Mouse (Mus musculus) stomach, postnatal 0 days (tissue): ENCODE measurements around the gene Spata2. TPM values are rescaled to one million over a fixed set of nuclear protein-coding genes. Genes with fewer than 3 reads are reported as not detected.

Source experiments
- ATAC-seq: fragments of 200-750 bp; cut with Nextera tagmentation; 2 replicates; pipeline ENCODE4 v1.8.0; 2017; ENCODE audit not compliant: low FRiP score, low TSS enrichment
- DNase-seq: peaks from one replicate; pipeline ENCODE4 v3.0.0-alpha.2; 2016; ENCODE audit warnings: low spot score
- H3K27ac ChIP-seq: fragments of 300-500 bp; sonication (generic); replicated peaks from 2 replicates; pipeline ENCODE4 v1.5.1; 2014; ENCODE audit warnings: mild to moderate bottlenecking, control low read depth
- H3K27me3 ChIP-seq: fragments of 300-500 bp; sonication (generic); 2 replicates; pipeline ENCODE4 v1.6.1; 2014; ENCODE audit warnings: low read length; ENCODE audit not compliant: control insufficient read depth, insufficient read depth
- H3K36me3 ChIP-seq: fragments of 300-500 bp; sonication (generic); 2 replicates; pipeline ENCODE4 v1.6.1; 2014; ENCODE audit warnings: low read length, mixed read lengths; ENCODE audit not compliant: control insufficient read depth, insufficient read depth
- H3K4me1 ChIP-seq: fragments of 300-500 bp; sonication (generic); replicated peaks from 2 replicates; pipeline ENCODE4 v1.6.1; 2014; ENCODE audit warnings: antibody characterized with exemption; ENCODE audit not compliant: control insufficient read depth, insufficient read depth
- H3K4me2 ChIP-seq: fragments of 300-500 bp; sonication (generic); replicated peaks from 2 replicates; pipeline ENCODE4 v1.6.1; 2014; ENCODE audit warnings: low read depth, mild to moderate bottlenecking, control low read depth, moderate library complexity
- H3K4me3 ChIP-seq: fragments of 300-500 bp; sonication (generic); 2 replicates; pipeline ENCODE4 v1.5.1; 2014; ENCODE audit warnings: low read depth, low read length, control low read depth
- H3K9ac ChIP-seq: fragments of 300-500 bp; sonication (generic); 2 replicates; pipeline ENCODE4 v1.6.1; 2014; ENCODE audit warnings: mild to moderate bottlenecking, low read length, control low read depth, mixed read lengths
- H3K9me3 ChIP-seq: fragments of 300-500 bp; sonication (generic); 2 replicates; pipeline ENCODE4 v1.6.1; 2016; ENCODE audit warnings: low read length; ENCODE audit not compliant: control insufficient read depth
- CTCF ChIP-seq: IDR thresholded peaks from 2 replicates; pipeline ENCODE4 v1.5.1; 2016; ENCODE audit warnings: antibody characterized with exemption, low read depth, mild to moderate bottlenecking, moderate library complexity
- EP300 ChIP-seq: optimal IDR thresholded peaks from 2 replicates; pipeline ENCODE3; 2016; ENCODE audit warnings: antibody characterized with exemption
- WGBS: fragments of 180-500 bp; shearing (Covaris S2); extraction: QIAGEN DNeasy Blood & Tissue Kit; methylation state at CpG from one replicate; pipeline ENCODE4 v1.1.7; 2014; 5-methylcytosine and 5-hydroxymethylcytosine counted together
- polyA plus RNA-seq: library from polyadenylated mRNA; unstranded; fragments of >200 nt; fragmentation: Nextera tagmentation; extraction: Ambion mirVana; gene quantifications from 2 replicates; pipeline ENCODE4 v1.2.1, GENCODE M21; 2015

Gene Spata2
- polyA plus RNA-seq, 1 experiment from 2014 or later, result 9.4 TPM

DNA sequence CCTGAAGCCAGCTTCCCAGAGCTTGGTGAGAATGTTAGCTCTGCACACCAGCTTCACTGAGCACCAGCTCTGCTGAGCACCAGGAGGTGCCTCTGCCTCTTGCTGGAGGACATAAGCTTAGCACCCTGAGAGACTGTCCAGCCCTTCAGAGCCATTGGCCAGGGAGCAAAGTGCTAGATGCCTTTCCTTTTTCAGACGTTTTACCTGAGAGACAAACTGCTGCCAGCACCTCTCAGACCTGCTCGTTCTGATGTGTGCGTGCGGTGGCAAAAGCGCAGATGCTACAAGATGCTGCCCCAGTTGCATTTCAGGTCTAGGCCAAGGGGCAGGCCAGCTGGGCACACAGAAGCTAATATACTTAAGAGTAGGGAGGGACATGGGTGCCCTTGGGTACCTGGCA lies 17.1 kb downstream of the Spata2 start:
- WGBS, result 75% methylated on average over 5 of the region's 5 CpGs
- H3K27me3 ChIP-seq, result no peaks in the 10 kb centered on the region
- H3K4me1 ChIP-seq, result 0 out of 2 replicates have a peak, but pooled peaks cover 4% of the 10 kb centered on the region
- H3K36me3 ChIP-seq, result peaks cover 26% of the 10 kb centered on the region
- DNase-seq (no peak), ATAC-seq (no peak)
- H3K9me3 ChIP-seq, result no peaks in the 10 kb centered on the region
- no peak overlapping the region for H3K4me3 ChIP-seq
- no peak overlapping the region for H3K9ac ChIP-seq
- no peak overlapping the region for H3K4me2 ChIP-seq
- TF ChIP-seq CTCF, result no peak
- TF ChIP-seq EP300, result no peak
- peak overlapping the region; percentile 40; the same call in 1 of the 2 replicates for H3K27ac ChIP-seq

GRCm38 (mm10) chr2:167474218-167474617 lies 18.5 kb downstream of the Spata2 start:
- no peak overlapping the region for H3K27ac ChIP-seq
- DNase-seq, result no peak
- WGBS, result 79% methylated on average over 6 of the region's 6 CpGs

DNA sequence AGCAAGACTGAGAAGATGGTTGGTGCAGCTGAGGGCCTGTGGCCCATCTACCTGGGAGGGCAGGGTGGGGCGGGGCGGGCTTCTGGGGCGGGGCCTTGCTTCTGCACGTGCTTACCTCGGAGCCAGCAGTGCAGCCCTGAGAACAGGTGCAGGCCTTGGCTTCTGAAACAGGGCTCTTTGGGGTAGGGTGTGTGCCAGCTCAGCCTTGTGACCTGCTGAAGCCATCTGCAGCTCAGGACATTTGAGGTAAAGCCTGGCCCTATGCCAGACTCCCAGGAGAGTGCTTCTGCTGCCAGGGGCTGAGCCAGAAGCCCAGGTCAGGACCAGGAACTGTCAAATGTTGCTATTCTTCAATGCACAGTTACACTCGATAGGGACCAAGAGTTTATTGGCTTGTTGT lies 21.1 kb downstream of the Spata2 start:
- 62% methylated on average over 6 of the region's 6 CpGs for WGBS
- Histone ChIP-seq H3K36me3 (peaks cover 27% of the 10 kb centered on the region), H3K27ac (no peak overlapping the region), H3K4me1 (0 out of 2 replicates have a peak, but pooled peaks cover 2% of the 10 kb centered on the region), H3K4me2 (no peak overlapping the region), H3K9ac (no peak overlapping the region), H3K27me3 (no peaks in the 10 kb centered on the region), H3K9me3 (no peaks in the 10 kb centered on the region), H3K4me3 (no peak overlapping the region)
- no peak for DNase-seq
- TF ChIP-seq CTCF (no peak), EP300 (no peak)
- no peak for ATAC-seq

More at GRCm38 (mm10) chr2:167474218-167474617, 18.5 kb downstream of the Spata2 start:
- no peak for TF ChIP-seq EP300
- TF ChIP-seq CTCF, result no peak
- Histone ChIP-seq H3K27me3 (no peaks in the 10 kb centered on the region), H3K9me3 (no peaks in the 10 kb centered on the region), H3K4me3 (no peak overlapping the region), H3K9ac (no peak overlapping the region), H3K4me1 (0 out of 2 replicates have a peak, but pooled peaks cover 4% of the 10 kb centered on the region), H3K4me2 (no peak overlapping the region), H3K36me3 (peaks cover 29% of the 10 kb centered on the region)
- no peak for ATAC-seq

- Histone ChIP-seq H3K27ac (no peak overlapping the region), H3K4me1 (no peaks in the 10 kb centered on the region), H3K9ac (no peak overlapping the region), H3K9me3 (no peaks in the 10 kb centered on the region), H3K4me3 (no peak overlapping the region), H3K27me3 (no peaks in the 10 kb centered on the region), H3K4me2 (no peak overlapping the region), H3K36me3 (peaks cover 33% of the 10 kb centered on the region)
- 82% methylated on average over 3 of the region's 3 CpGs for WGBS
- DNase-seq (no peak), ATAC-seq (no peak)
- TF ChIP-seq EP300 (no peak), CTCF (no peak)
Measured at GRCm38 (mm10) chr2:167470611-167471010, 22.1 kb downstream of the Spata2 start.

- H3K4me1 ChIP-seq, result no peaks in the 10 kb centered on the region
- no peak overlapping the region for H3K4me2 ChIP-seq
- ATAC-seq, result 0 out of 2 replicates have a peak, but pooled peaks have one; percentile 17
- no peak overlapping the region for H3K4me3 ChIP-seq
- TF ChIP-seq CTCF, result peak; percentile 37
- no peak for TF ChIP-seq EP300
- H3K27me3 ChIP-seq, result no peaks in the 10 kb centered on the region
- no peak overlapping the region for H3K27ac ChIP-seq
- WGBS, result 73% methylated on average over 6 of the region's 6 CpGs
- peaks cover 27% of the 10 kb centered on the region for H3K36me3 ChIP-seq
- H3K9me3 ChIP-seq, result no peaks in the 10 kb centered on the region
- DNase-seq, result no peak
- no peak overlapping the region for H3K9ac ChIP-seq
Measured at GRCm38 (mm10) chr2:167468444-167468843, 24.2 kb downstream of the Spata2 start.

GRCm38 (mm10) chr2:167467214-167467613 lies 25.5 kb downstream of the Spata2 start:
- TF ChIP-seq EP300 (no peak), CTCF (no peak)
- Histone ChIP-seq H3K9me3 (no peaks in the 10 kb centered on the region), H3K4me3 (no peak overlapping the region), H3K9ac (no peak overlapping the region), H3K27ac (no peak overlapping the region), H3K4me2 (no peak overlapping the region), H3K36me3 (peaks cover 20% of the 10 kb centered on the region), H3K4me1 (no peaks in the 10 kb centered on the region), H3K27me3 (no peaks in the 10 kb centered on the region)
- ATAC-seq, result no peak
- 54% methylated on average over 5 of the region's 5 CpGs for WGBS
- DNase-seq, result no peak
